Mouse (Mus musculus): ENCODE data around the gene Col28a1.

- no peak for TF ChIP-seq EP300 (optimal IDR thresholded peaks at IDR 0.05)
- TF ChIP-seq CTCF (IDR thresholded peaks at IDR 0.05; ENCODE audit: low read depth), result no peak
Observed at GRCm38 (mm10) chr6:8227035-8227434, 34.6 kb upstream of the Col28a1 start.
